Mouse (Mus musculus): ENCODE results near the gene Zdhhc16. TPM values are rescaled to one million over a fixed set of nuclear protein-coding genes. Genes with fewer than 3 reads are reported as not detected.

Zdhhc16 gene
- polyA plus RNA-seq, 1 experiment from 2014 or later, result 88.5 TPM

Other genes with a start within 250 kb of the Zdhhc16 start
- gene Slit1, start 189.8 kb upstream of the Zdhhc16 start, polyA plus RNA-seq (2015; fragmentation: Nextera tagmentation; extraction: Ambion mirVana), result 17.5 and 21.0 TPM in 2 replicates
- 10.6 and 11.2 TPM in 2 replicates for gene Arhgap19, start 131.4 kb upstream of the Zdhhc16 start, polyA plus RNA-seq (2015; fragmentation: Nextera tagmentation; extraction: Ambion mirVana)
- 34.7 and 35.1 TPM in 2 replicates for gene Frat1, start 103.5 kb upstream of the Zdhhc16 start, polyA plus RNA-seq (2015; fragmentation: Nextera tagmentation; extraction: Ambion mirVana)
- gene Frat2, start 85.3 kb upstream of the Zdhhc16 start, polyA plus RNA-seq (2015; fragmentation: Nextera tagmentation; extraction: Ambion mirVana), result 16.9 and 17.9 TPM in 2 replicates
- 16.7 and 17.3 TPM in 2 replicates for gene Rrp12, start 37.3 kb upstream of the Zdhhc16 start, polyA plus RNA-seq (2015; fragmentation: Nextera tagmentation; extraction: Ambion mirVana)
- 463 and 466 TPM in 2 replicates for gene Pgam1, start 21.6 kb upstream of the Zdhhc16 start, polyA plus RNA-seq (2015; fragmentation: Nextera tagmentation; extraction: Ambion mirVana)
- gene Exosc1, start 57 bp upstream of the Zdhhc16 start, polyA plus RNA-seq (2015; fragmentation: Nextera tagmentation; extraction: Ambion mirVana), result 76.8 and 78.4 TPM in 2 replicates
- gene Mms19, start 47.7 kb downstream of the Zdhhc16 start, polyA plus RNA-seq (2015; fragmentation: Nextera tagmentation; extraction: Ambion mirVana), result 34.8 and 36.4 TPM in 2 replicates
- 8.7 and 9.9 TPM in 2 replicates for gene Ubtd1, start 48.3 kb downstream of the Zdhhc16 start, polyA plus RNA-seq (2015; fragmentation: Nextera tagmentation; extraction: Ambion mirVana)
- gene Ankrd2, start 102.5 kb downstream of the Zdhhc16 start, polyA plus RNA-seq (2015; fragmentation: Nextera tagmentation; extraction: Ambion mirVana), result 0.36 and 0.51 TPM in 2 replicates
- 0.96 and 1.2 TPM in 2 replicates for gene Hoga1, start 112.1 kb downstream of the Zdhhc16 start, polyA plus RNA-seq (2015; fragmentation: Nextera tagmentation; extraction: Ambion mirVana)
- gene 4933411K16Rik, start 118.8 kb downstream of the Zdhhc16 start, polyA plus RNA-seq (2015; fragmentation: Nextera tagmentation; extraction: Ambion mirVana), result not detected in 2 replicates
- gene Morn4, start 152.9 kb downstream of the Zdhhc16 start, polyA plus RNA-seq (2015; fragmentation: Nextera tagmentation; extraction: Ambion mirVana), result 163 and 169 TPM in 2 replicates
- gene Pi4k2a, start 157.0 kb downstream of the Zdhhc16 start, polyA plus RNA-seq (2015; fragmentation: Nextera tagmentation; extraction: Ambion mirVana), result 29.4 and 33.6 TPM in 2 replicates
- 7.2 and 8.1 TPM in 2 replicates for gene Avpi1, start 195.6 kb downstream of the Zdhhc16 start, polyA plus RNA-seq (2015; fragmentation: Nextera tagmentation; extraction: Ambion mirVana)
- 1.7 and 2.6 TPM in 2 replicates for gene Marveld1, start 213.9 kb downstream of the Zdhhc16 start, polyA plus RNA-seq (2015; fragmentation: Nextera tagmentation; extraction: Ambion mirVana)
- 64.1 and 64.8 TPM in 2 replicates for gene Zfyve27, start 230.5 kb downstream of the Zdhhc16 start, polyA plus RNA-seq (2015; fragmentation: Nextera tagmentation; extraction: Ambion mirVana)